Mouse (Mus musculus) embryonic stem cell, embryonic (primary cell): ENCODE measurements around the gene Pilrb2.
"Not testable (repeated sequence)": the region's sequence is repeated elsewhere in the genome, so short reads cannot be mapped to it uniquely, and the experiment has no call there.

ENCODE experiments used
- CTCF ChIA-PET, 4 experiments: fragments of 300-600 bp in 2 of 4; fragments of 350-600 bp in 2 of 4; sonication (Branson Sonifier 250); formaldehyde crosslinking; loops; one replicate each; lab custom pipeline; 2022; ENCODE audit warnings: inconsistent platforms in 2 of 4; lab: Charles Lee
- POLR2A ChIA-PET, 4 experiments: fragments of 300-600 bp in 2 of 4; fragments of 350-600 bp in 2 of 4; sonication (Branson Sonifier 250); formaldehyde crosslinking; loops; one replicate each; lab custom pipeline; 2022; ENCODE audit warnings: antibody characterized with exemption in 4 of 4, inconsistent platforms in 1 of 4; lab: Charles Lee

Gene Pilrb2

DNA sequence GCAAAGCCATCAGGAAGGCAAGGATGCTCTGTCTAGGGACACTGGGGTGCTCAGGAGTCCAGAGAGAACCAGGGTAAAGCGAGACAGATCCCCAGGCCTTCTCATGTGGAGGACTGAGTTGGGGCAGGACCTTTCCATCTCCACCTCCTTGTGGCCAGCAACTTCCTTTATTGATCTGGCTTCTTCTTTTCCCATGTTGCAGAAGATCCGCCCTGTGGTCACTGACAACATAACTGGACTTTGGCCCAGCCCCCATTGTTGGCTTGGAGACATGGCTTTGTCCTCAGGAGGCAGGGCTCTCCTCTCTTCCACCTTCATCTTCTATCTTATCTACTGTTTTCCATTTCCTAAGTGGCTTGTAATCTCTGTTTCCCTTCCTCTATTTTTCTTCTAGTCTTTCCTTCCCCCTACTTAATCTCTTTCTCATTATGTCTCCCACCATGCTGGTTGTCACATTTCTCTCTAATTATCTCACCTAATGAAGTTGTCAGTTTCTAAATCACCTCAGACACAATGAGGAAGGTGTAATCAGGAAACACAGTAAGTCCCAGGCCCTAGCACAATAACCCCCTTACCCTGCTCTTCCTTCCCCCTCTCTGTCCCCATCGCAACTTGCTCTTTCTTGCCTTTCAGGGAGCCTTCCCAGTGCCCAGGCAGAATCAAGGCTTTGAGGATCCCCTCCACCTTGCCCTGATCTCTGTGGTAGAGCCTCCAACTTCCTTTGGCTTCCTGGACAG, at the start of gene Pilrb2:
TSS of gene Pilrb2 (minus strand) at position 172 of the 737 bp plus-strand sequence.
- CTCF ChIA-PET, POLR2A ChIA-PET: not testable (repeated sequence)

DNA sequence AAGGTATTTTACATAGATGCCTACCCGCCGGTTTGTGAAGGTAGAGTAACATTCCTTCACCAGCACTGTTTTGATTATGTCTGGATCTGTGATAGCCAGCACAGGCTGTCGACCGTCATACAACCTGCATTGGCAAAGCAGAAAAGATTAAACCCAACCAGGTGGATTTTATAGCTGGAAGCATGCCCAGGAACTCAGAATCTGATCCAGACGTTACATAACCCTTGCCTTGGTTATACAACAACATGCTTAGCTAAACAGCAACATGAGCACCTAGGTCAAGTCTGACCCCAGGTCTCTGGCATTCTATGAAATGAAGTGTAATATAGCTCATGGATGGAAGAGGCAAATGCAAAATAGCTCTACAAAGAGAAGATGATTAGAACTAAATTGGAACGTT, 43.9 kb upstream of the Pilrb2 start:
- ChIA-PET CTCF (no interaction called here), POLR2A (no interaction called here)

DNA sequence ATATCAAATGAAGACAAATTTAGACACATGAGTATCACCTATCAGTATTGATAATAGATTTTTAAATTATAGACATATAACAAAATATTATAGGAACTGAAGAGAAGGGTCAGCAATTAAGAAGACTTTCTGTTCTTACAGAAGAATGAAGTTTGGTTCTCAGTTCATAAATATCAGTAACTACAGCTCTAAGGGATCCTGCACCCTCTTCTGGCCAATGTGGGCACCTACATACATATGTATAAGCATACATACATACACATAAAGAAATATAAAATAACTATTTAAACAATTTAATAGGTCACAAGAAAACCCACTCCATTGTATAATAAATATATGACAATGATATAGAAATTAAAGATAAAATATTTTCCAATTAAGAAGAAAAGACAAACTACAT, 42.9 kb upstream of the Pilrb2 start:
- ChIA-PET CTCF (interaction anchor here in 1 of 4 experiments (0.6 kb wide), 1 partner anchor 125 kb away, joined by 4 read pairs; no protein-coding TSS in a partner anchor), POLR2A (interaction anchor here in 1 of 4 experiments (0.7 kb wide), 1 partner anchor 19 kb away, joined by 3 read pairs; no protein-coding TSS in a partner anchor)

DNA sequence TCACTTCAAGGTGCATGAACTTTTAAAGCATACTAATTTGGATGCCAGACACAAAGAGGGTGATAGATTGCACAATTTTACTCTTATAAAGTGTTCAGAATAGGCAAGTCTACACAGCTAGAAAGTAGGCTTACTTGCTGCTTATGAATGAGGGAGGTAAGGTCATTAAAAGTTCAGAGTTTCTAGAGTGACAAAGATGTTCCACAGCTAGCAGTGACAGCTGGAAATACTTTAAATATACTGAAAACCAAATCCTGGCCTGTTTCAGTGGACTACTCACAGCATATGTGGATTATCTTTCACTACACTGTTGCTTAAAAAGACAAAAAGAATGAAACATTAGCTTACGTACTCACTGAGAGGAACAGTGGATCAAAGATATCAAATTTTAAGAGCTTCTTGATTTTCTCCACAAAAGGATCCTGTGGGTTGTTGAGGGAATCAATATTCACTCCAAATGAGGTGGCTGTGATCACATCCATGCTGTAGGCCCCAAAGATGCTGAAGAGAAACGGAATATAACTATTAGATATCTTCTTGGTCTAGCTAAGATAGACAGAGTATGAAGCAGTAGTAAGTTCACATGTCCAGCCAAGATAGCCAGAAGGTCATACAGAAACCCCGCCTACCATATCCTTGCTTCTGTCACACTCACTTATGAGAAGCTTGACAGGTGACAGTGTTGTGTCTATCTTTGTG, 38.1 kb upstream of the Pilrb2 start:
- ChIA-PET POLR2A (interaction anchor here in 1 of 4 experiments (0.6 kb wide), 1 partner anchor 251 kb away, joined by 19 read pairs; no protein-coding TSS in a partner anchor), CTCF (interaction anchor here in 1 of 4 experiments (0.6 kb wide), 1 partner anchor 1414 kb away, joined by 6 read pairs; no protein-coding TSS in a partner anchor)

DNA sequence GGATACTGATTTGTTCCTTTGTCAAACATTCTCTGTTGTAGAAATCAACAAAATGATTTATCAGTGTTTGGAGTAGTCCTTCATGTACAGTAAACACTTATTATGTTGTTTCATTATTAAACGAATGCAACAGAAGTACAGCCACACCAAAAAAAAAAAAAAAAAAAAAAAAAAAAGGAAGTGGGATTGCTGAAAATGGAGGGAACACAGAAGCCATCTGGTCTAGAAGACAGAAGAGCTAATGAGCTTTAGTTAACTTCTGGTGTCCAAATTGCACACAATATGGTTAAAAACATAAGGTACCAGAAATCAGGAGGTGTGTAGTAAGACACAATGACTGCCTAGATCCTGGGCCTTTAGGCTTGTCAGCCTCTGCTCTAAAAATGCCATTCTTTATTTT, 26.2 kb upstream of the Pilrb2 start:
- POLR2A ChIA-PET = no interaction called here
- CTCF ChIA-PET = no interaction called here

DNA sequence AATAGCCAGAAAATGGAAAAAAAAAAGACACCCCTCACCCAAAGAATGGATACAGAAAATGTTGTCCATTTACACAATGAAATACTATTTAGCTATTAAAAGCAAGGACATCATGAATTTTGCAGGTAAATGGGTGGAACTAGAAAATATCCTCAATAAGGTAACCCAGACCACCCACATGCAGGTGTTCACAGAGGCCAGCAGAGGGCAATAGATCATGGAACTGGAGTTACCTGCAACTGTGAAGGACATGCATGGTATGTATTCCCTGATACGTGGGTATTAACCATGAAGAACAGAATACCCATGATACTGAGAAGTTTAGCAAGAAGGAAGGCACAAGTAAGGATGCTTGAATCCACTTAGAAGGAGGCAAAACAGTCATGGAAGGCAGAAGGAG, 21.3 kb upstream of the Pilrb2 start:
- POLR2A ChIA-PET = interaction anchor here in 1 of 4 experiments (0.7 to 1.2 kb wide), 3 partner anchors 15 to 234 kb away, joined by 3 to 4 read pairs (median 3); no protein-coding TSS in a partner anchor
- CTCF ChIA-PET = interaction anchor here in 3 of 4 experiments (0.6 to 1.3 kb wide), 9 partner anchors 12 to 198 kb away, joined by 3 to 8 read pairs (median 4); no protein-coding TSS in a partner anchor

DNA sequence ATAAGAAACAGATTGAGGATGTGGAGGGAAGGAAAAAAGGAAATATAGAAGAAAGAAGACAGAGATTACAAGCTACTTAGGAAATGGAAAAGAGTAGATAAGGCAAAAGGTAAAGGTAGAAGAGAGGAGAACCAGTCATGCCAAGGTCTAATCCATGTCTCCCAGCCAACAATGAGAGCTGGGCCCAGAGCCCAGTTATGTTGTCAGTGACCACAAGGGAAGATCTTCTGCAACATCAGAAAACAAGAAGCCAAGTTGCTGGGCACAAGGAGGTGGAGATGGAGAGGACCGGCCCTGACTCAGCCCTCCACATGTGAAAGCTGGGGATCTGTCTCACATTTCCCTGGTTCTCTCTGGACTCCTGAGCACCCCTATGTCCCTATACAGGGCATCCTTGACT, 16.1 kb upstream of the Pilrb2 start:
- POLR2A ChIA-PET = no interaction called here
- CTCF ChIA-PET = interaction anchor here in 1 of 4 experiments (1.3 kb wide), 1 partner anchor 9 kb away, joined by 3 read pairs; no protein-coding TSS in a partner anchor

DNA sequence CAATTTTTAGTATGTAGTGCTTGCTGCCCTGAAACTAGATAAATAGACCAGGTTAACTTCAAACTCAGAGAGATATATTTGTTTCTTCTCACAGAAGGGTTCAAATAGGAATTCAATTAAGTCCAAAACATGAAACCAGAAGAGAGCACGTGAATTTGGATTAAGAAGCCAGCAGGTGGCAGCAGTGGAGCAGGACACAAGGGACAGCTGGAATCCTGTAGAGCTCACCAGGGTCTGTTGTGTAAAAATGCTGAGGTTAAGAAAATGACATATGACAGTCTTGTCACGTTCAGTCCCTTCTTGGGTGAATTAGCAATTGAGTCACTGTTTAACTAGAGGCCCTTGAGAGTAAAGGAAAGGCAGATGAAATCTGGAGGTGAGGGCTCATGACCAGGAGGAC, 14.3 kb upstream of the Pilrb2 start:
- ChIA-PET POLR2A (no interaction called here), CTCF (interaction anchor here (0.6 to 1.6 kb wide), 17 partner anchors 8 to 336 kb away, joined by 3 to 15 read pairs (median 3); no protein-coding TSS in a partner anchor)

DNA sequence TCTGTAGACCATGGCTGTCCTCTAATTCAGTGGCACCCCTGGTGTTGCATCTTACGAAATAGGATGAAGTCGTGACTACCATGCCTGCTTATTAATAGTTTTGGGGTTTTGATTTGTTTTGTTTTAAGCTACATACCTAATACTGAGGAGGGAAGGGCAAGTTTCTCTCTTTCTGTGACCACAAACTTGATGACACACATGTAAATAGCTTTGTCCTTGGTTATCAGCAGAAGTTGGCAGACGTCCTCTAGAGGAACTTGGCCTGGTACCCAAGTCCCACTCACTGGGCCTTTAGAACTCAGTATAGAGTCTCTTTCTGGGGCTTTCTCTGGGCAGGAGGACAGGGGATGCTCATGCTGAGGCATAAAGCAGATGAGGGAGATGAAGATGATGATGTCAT, 11.7 kb upstream of the Pilrb2 start:
- ChIA-PET CTCF (no interaction called here), POLR2A (no interaction called here)

DNA sequence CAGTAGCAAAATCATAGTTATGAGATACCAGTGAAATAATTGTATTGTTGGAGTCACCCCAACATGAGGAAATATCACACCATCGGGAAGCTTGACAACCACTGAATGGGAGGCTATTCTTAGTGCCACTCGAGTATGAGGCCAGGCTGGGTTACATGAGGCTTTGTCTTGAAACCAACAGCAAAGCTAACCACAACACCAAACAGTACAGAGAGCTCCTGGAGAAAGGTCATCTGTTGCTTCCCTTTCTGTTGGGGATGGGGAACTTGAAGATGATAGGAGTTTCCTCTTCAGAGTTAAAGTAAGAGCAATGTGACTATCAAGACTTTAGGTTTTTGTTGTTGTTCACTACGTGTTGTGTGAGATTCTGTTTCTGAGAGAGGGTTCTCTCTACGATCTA, 11.3 kb upstream of the Pilrb2 start:
- ChIA-PET POLR2A (no interaction called here), CTCF (no interaction called here)

DNA sequence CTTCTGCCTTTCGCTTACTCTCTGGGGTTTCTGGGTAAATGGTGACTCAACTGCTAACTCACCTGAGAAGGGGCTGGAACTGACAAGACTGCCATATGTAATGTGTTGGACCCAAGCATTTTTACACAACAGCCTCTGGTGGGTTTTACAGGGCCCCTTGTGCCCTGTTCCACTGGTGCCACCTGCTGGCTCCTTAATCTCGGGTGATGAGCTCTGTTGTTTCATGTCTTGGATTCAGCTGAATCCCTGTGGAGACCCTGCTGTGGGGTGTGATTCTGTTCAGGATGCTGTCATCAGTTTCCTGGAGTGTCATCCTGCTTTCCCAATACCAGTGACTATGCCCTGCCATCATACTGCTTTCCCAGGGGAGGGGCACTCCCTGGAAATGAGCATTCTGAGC, 6.2 kb upstream of the Pilrb2 start:
- ChIA-PET CTCF (interaction anchor here in 3 of 4 experiments (0.5 to 1.5 kb wide), 14 partner anchors 8 to 514 kb away, joined by 3 to 11 read pairs (median 4); partner anchors contain the start of gene Gigyf1 (in 1 of the 3)), POLR2A (interaction anchor here in 3 of 4 experiments (0.7 to 1.4 kb wide), 4 partner anchors 11 to 277 kb away, joined by 3 to 4 read pairs (median 4); partner anchors contain the start of gene Zkscan1 (in 1 of the 3))

DNA sequence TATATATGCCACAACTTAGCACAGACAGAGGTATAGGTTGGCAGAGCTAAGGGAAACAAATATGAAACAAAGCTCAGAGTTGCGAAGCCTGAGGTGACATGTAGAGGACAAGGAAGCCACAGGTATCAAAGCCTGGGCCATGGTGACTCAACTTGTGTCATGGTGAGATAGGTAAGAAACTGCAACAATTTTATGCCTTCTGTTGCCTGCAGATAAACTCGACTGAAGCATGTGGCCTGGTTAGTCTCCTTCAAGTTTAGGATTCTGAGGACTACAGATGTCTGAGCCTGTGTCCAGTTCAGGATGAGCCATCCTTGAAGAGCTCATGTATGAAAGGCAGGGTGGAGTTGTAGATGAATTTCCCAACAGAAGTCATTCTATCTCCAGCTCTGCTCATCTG, 3.4 kb upstream of the Pilrb2 start:
- CTCF ChIA-PET = interaction anchor here in 1 of 4 experiments (0.6 kb wide), 1 partner anchor 365 kb away, joined by 6 read pairs; no protein-coding TSS in a partner anchor
- POLR2A ChIA-PET = no interaction called here

DNA sequence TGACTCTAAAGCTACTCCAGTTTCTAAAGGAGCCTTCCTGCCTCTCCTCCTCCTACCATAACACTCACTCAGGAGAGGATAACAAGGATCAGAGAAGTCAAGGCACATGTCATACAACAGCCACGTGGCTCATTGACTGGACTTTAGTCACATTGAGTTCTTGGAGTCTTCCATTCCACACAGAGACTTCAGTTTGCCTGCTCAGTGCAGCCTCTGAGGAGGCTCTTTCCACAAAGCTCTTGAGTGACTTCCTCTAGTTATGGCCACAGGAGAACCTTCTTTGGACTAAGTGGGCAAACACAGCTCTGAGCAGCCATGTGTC, 727 bp upstream of the Pilrb2 start:
- CTCF ChIA-PET, POLR2A ChIA-PET: not testable (repeated sequence)

DNA sequence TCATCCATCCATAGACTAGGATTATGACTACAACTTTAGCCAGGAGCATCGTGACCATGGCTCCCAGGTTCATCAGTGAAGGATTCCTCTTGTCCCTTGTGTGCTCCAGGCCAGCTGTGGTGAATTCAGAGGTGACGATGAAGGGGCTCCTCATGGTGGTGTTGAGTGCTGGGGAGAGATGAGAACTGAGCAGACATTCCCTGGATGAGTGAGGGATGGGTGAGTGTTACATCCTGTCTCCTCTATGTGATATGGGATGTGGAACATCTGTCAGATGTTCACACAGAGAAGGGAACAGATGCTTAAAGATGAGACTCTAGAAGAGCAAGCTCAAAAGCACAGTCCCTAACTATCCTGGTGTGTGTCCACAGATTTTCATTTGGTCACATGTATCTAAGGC, 3.0 kb downstream of the Pilrb2 start:
- POLR2A ChIA-PET, CTCF ChIA-PET: not testable (repeated sequence)

DNA sequence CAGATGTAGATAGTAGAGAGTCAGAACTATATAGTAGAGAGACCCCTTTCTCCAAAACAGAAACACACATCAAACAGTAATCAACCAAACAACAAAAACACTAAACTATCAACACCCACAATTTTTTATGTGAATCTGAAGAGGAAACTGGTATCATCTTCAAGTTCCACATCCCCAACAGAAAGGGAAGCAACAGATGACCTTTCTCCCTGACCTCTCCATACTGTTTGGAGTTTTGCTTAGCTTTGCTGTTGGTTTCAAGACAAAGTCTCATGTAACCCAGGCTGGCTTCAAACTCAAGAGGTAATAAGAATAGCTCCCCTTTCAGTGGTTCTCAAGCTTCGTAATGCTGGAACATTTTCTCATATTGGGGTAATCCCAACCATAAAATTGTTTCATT, 7.6 kb downstream of the Pilrb2 start:
- CTCF ChIA-PET, POLR2A ChIA-PET: not testable (repeated sequence)

DNA sequence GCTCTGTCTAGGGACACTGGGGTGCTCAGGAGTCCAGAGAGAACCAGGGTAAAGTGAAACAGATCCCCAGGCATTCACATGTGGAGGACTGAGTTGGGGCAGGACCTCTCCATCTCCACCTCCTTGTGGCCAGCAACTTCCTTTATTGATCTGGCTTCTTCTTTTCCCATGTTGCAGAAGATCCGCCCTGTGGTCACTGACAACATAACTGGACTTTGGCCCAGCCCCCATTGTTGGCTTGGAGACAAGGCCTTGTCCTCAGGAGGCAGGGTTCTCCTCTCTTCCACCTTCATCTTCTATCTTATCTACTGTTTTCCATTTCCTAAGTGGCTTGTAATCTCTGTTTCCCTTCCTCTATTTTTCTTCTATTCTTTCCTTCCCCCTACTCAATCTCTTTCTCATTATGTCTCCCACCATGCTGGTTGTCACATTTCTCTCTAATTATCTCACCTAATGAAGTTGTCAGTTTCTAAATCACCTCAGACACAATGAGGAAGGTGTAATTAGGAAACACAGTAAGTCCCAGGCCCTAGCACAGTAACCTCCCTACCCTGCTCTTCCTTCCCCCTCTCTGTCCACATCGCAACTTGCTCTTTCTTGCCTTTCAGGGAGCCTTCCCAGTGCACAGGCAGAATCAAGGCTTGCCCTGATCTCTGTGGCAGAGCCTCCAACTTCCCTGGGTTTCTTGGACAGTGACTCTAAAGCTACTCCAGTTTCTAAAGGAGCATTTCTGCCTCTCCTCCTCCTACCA, 13.5 kb downstream of the Pilrb2 start, which contains the start of gene Pilrb1:
TSS of gene Pilrb1 (minus strand) at position 147 of the 751 bp plus-strand sequence.
- POLR2A ChIA-PET, CTCF ChIA-PET: not testable (repeated sequence)

DNA sequence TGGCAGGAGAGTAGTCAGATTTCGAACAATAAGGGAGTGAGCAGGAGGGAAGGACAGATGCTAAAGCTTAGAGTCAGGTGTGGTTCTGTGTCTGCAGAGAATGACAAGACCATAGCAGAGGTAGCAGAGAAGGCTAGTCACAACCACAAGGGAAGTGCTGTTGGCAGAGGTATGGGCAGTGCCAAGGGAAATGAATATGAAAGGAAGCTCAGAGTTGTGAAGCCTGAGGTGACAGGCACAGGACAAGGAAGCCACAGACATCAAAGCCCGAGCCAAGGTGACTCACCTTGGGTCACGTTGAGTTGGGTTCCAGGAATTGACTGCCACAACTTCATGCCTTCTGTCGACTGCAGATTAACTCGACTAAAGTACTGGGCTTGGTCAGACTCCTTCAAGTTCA, 14.7 kb downstream of the Pilrb2 start:
- POLR2A ChIA-PET = not testable (repeated sequence)

DNA sequence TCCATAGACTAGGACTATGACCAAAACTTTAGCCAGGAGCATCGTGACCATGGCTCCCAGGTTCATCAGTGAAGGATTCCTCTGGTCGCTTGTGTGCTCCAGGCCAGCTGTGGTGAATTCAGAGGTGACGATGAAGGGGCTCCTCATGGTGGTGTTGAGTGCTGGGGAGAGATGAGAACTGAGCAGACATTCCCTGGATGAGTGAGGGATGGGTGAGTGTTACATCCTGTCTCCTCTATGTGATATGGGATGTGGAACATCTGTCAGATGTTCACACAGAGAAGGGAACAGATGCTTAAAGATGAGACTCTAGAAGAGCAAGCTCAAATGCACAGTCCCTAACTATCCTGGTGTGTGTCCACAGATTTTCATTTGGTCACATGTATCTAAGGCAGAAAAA, 16.7 kb downstream of the Pilrb2 start:
- POLR2A ChIA-PET, CTCF ChIA-PET: not testable (repeated sequence)

More for the DNA sequence above, 14.7 kb downstream of the Pilrb2 start:
- CTCF ChIA-PET = not testable (repeated sequence)

DNA sequence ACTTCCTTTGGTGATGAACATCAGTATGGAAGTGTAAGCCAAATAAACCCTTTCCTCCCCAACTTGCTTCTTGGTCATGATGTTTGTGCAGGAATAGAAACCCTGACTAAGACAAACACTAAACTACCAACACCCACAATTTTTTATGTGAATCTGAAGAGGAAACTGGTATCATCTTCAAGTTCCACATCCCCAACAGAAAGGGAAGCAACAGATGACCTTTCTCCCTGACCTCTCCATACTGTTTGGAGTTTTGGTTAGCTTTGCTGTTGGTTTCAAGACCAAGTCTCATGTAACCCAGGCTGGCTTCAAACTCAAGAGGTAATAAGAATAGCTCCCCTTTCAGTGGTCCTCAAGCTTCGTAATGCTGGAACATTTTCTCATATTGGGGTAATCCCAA, 21.3 kb downstream of the Pilrb2 start:
- CTCF ChIA-PET, POLR2A ChIA-PET: not testable (repeated sequence)
